Comparison of ENCODE assay signal across 12 mouse cellular contexts in the genomic region with DNA sequence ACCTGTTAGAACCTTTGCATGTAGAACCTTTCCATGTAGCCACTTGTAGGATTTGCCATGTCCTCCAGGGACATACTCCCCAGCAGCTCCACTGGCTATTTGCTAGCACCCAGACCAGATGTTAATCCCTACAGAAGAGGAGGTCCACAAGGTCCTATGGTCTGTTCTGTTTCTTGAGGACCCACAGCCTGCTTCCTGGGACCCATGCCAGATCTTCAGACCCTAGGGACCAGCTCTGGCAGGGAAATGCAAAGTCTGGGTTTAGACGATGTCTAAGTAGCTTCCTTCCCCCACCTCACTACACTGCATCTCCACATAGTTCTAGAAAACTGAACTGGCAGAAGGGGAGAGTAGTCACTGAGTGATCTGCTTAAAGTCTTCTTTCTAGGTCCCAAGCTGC. TPM values are rescaled to one million over a fixed set of nuclear protein-coding genes. Genes with fewer than 3 reads are reported as not detected.
A peak's percentile ranks its signal among the peaks of the same experiment; 100 is the strongest.
DNase-seq lines count a peak whose midpoint lies in the region; ATAC-seq and TF ChIP-seq lines count a peak whose summit lies in the region.
"Had no signal": no experiment of that assay in that cellular context is flagged by ENCODE, and none has a peak within 500 bp of the region (broad histone marks: within the 10 kb centered on the region; RNA-seq: fewer than 3 reads in every experiment).

No protein-coding gene starts in this region.

- H3K4me2 ChIP-seq in heart, embryonic 12.5 days: no peak overlapping the region
- H3K4me2 ChIP-seq in forebrain, postnatal 0 days (ENCODE audit: low read depth): no peak overlapping the region
- H3K4me2 ChIP-seq: limb, embryonic 15.5 days had no signal

- no peaks in the 10 kb centered on the region for H3K27me3 ChIP-seq in heart, adult 2 months (ENCODE audit: control insufficient read depth, insufficient read depth, low read length)
- peaks cover 26% of the 10 kb centered on the region for H3K27me3 ChIP-seq in heart, embryonic 12.5 days (replicated peaks)
- no peaks in the 10 kb centered on the region for H3K27me3 ChIP-seq in forebrain, postnatal 0 days (ENCODE audit: insufficient read depth, low read length)
- H3K27me3 ChIP-seq: limb, embryonic 15.5 days had no signal

- H3K27ac ChIP-seq in heart, adult 2 months: no peak overlapping the region
- no peak overlapping the region for H3K27ac ChIP-seq in heart, embryonic 12.5 days (ENCODE audit: poor library complexity, severe bottlenecking)
- no peak overlapping the region for H3K27ac ChIP-seq in forebrain, postnatal 0 days (ENCODE audit: low read depth, low read length)

- ATAC-seq in heart, embryonic 12.5 days (ENCODE audit: insufficient number of reproducible peaks, low FRiP score): no peak
- no peak for ATAC-seq in forebrain, postnatal 0 days

- no peaks in the 10 kb centered on the region for H3K4me1 ChIP-seq in heart, adult 2 months (ENCODE audit: control insufficient read depth, insufficient read depth, low read length)
- H3K4me1 ChIP-seq in heart, embryonic 12.5 days (replicated peaks): peaks cover 21% of the 10 kb centered on the region
- H3K4me1 ChIP-seq in forebrain, postnatal 0 days (ENCODE audit: insufficient read depth): peaks cover 9% of the 10 kb centered on the region; the same call in 1 of the 2 replicates

- no peaks in the 10 kb centered on the region for H3K36me3 ChIP-seq in heart, adult 2 months (ENCODE audit: control insufficient read depth, insufficient read depth, low read length)
- no peaks in the 10 kb centered on the region for H3K36me3 ChIP-seq in heart, embryonic 12.5 days
- no peaks in the 10 kb centered on the region for H3K36me3 ChIP-seq in forebrain, postnatal 0 days (ENCODE audit: insufficient read depth)
- H3K36me3 ChIP-seq: limb, embryonic 15.5 days had no signal

- no peaks in the 10 kb centered on the region for H3K9me3 ChIP-seq in heart, embryonic 12.5 days (replicated peaks)
- no peaks in the 10 kb centered on the region for H3K9me3 ChIP-seq in forebrain, postnatal 0 days (ENCODE audit: low read length)
- H3K9me3 ChIP-seq: limb, embryonic 15.5 days had no signal

- H3K4me3 ChIP-seq in heart, adult 2 months: no peak overlapping the region
- H3K4me3 ChIP-seq in heart, embryonic 12.5 days: no peak overlapping the region
- H3K4me3 ChIP-seq in forebrain, postnatal 0 days (ENCODE audit: low read depth, low read length): no peak overlapping the region
- H3K4me3 ChIP-seq: limb, embryonic 15.5 days had no signal

- TF ChIP-seq CTCF in heart, adult 2 months (IDR thresholded peaks at IDR 0.05): no peak
- TF ChIP-seq CTCF in forebrain, postnatal 0 days (IDR thresholded peaks at IDR 0.05; ENCODE audit: low read depth): no peak

- no peak overlapping the region for H3K9ac ChIP-seq in heart, adult 2 months (ENCODE audit: low read depth, low read length)
- no peak overlapping the region for H3K9ac ChIP-seq in heart, embryonic 12.5 days
- no peak overlapping the region for H3K9ac ChIP-seq in forebrain, postnatal 0 days
- H3K9ac ChIP-seq: limb, embryonic 15.5 days had no signal

- DNase-seq in heart, adult 2 months: peak; percentile 52 to 67
- peak; percentile 52 for DNase-seq in 3T3-L1 (ENCODE audit: low read depth, low spot score)
- peak; percentile 29 for DNase-seq in MEL-GATA-1-ER (ENCODE audit: extremely low read depth, low read depth)
- DNase-seq in kidney, postnatal 10 days: peak; percentile 87
- DNase-seq in frontal cortex, adult 2 months (ENCODE audit: extremely low spot score in 1 of 2, low spot score in 1 of 2): no peak
- DNase-seq in forebrain, postnatal 0 days: no peak

- no peaks in the 10 kb centered on the region for H3K79me2 ChIP-seq in heart, adult 2 months (replicated peaks; ENCODE audit: control insufficient read depth, insufficient read depth, low read length)

- no peak for TF ChIP-seq EP300 in heart, adult 2 months (IDR thresholded peaks at IDR 0.05; ENCODE audit: insufficient read depth, low read depth, low read length)

- WGBS in heart, adult 2 months: 23% methylated on average over 1 of the region's 1 CpGs
- WGBS in heart, embryonic 12.5 days: 41% methylated on average over 1 of the region's 1 CpGs
- 18% methylated on average over 1 of the region's 1 CpGs for WGBS in forebrain, postnatal 0 days

- TF ChIP-seq POLR2A in heart, adult 2 months (IDR thresholded peaks at IDR 0.05; ENCODE audit: insufficient read depth, low read depth, low read length): no peak

- intact Hi-C loops in heart, adult 2 months (cut with DNase I): no loop called here

RNA-seq across cellular contexts. Expression of a gene that starts 32.3 kb away (rescaled TPM):
- 1 to 10 TPM; 2.3 to 9.8 TPM for total RNA-seq in heart, adult 2 months (2021)
- 31.9 and 57.8 TPM in 2 replicates for polyA plus RNA-seq in heart, adult 2 months (2012; rRNA removed)
- 0.40 and 0.44 TPM in 2 replicates for polyA plus RNA-seq in heart, embryonic 12.5 days (2016; fragmentation: Nextera tagmentation; extraction: Ambion mirVana)
- polyA plus RNA-seq in frontal cortex, adult 2 months (2012; rRNA removed): 125 and 142 TPM in 2 replicates
- total RNA-seq in forebrain, postnatal 0 days (2014; rRNA removed): 28.0 and 36.7 TPM in 2 replicates
- 30.0 and 33.5 TPM in 2 replicates for polyA plus RNA-seq in forebrain, postnatal 0 days (2015; fragmentation: Nextera tagmentation; extraction: Ambion mirVana)

RNA-seq across cellular contexts. Expression of a gene that starts 57.9 kb away (rescaled TPM):
- not detected for total RNA-seq in heart, adult 2 months (2021)
- not detected in 2 replicates for polyA plus RNA-seq in heart, adult 2 months (2012; rRNA removed)
- polyA plus RNA-seq in heart, embryonic 12.5 days (2016; fragmentation: Nextera tagmentation; extraction: Ambion mirVana): 0.14 and 0.15 TPM in 2 replicates
- not detected in 2 replicates for polyA plus RNA-seq in frontal cortex, adult 2 months (2012; rRNA removed)
- total RNA-seq in forebrain, postnatal 0 days (2014; rRNA removed): not detected in 2 replicates
- 0.11 TPM in 1 of 2 replicates, not detected in the other for polyA plus RNA-seq in forebrain, postnatal 0 days (2015; fragmentation: Nextera tagmentation; extraction: Ambion mirVana)
- total RNA-seq: megakaryocyte-erythroid progenitor cell, adult 5-6 weeks had no signal
- polyA plus RNA-seq: brain, embryonic 14.5 days; heart, postnatal 0 days; intestine, embryonic 14.5 days; limb, embryonic 15.5 days had no signal

Comparison
In these comparisons a context has a peak if more than half of its experiments do, and no peak if none do; other contexts are left out.
1. RNA of a gene that starts 32.3 kb away (polyA plus RNA-seq): 125 to 142 TPM in frontal cortex, adult 2 months, 30.0 to 33.5 TPM in forebrain, postnatal 0 days and 31.9 to 57.8 TPM in heart, adult 2 months; 0.40 to 0.44 TPM in heart, embryonic 12.5 days; every median in the first group is over 10 times any median in the second.
2. DNase-seq: peak in heart, adult 2 months (2 of 2), 3T3-L1 (single experiment), MEL-GATA-1-ER (single experiment) and kidney, postnatal 10 days (single experiment); none in frontal cortex, adult 2 months (0 of 2) and forebrain, postnatal 0 days (single experiment).